Mouse (Mus musculus): ENCODE data around the gene Nkx3-2. TPM values are rescaled to one million over a fixed set of nuclear protein-coding genes. Genes with fewer than 3 reads are reported as not detected.

The Nkx3-2 gene
- 10.4 and 14.6 TPM in 2 replicates for polyA plus RNA-seq (2012; rRNA removed)
- polyA plus RNA-seq (2014; fragmentation: Nextera tagmentation; extraction: Ambion mirVana), result 5.7 and 6.7 TPM in 2 replicates

- Histone ChIP-seq H3K4me3 (replicated peaks; ENCODE audit: low read length) (peak within 1 kb of the TSS; percentile 52), H3K9me3 (ENCODE audit: control insufficient read depth, low read length) (no peaks in the 10 kb centered on the region), H3K9ac (ENCODE audit: low read depth, low read length, severe bottlenecking) (peak within 1 kb of the TSS; percentile 70), H3K4me2 (replicated peaks; ENCODE audit: low read depth, low read length, severe bottlenecking) (peak within 1 kb of the TSS; percentile 71), H3K27me3 (ENCODE audit: control insufficient read depth, insufficient read depth, low read length) (peaks cover 91% of the 10 kb centered on the region), H3K36me3 (ENCODE audit: control insufficient read depth, insufficient read depth, low read length) (0 out of 2 replicates have a peak, but pooled peaks cover 2% of the 10 kb centered on the region), H3K4me1 (ENCODE audit: control insufficient read depth, insufficient read depth, low read length) (peaks cover 21% of the 10 kb centered on the region), H3K27ac (replicated peaks; ENCODE audit: low read depth, low read length) (peak within 1 kb of the TSS; percentile 63; the same call in 1 of the 2 replicates)
- WGBS, result under 1% methylated on average over 43 of the region's 79 CpGs
- TF ChIP-seq POLR2A (IDR thresholded peaks at IDR 0.05; ENCODE audit: borderline replicate concordance, extremely low read depth, insufficient read depth, insufficient read length), result no peak
- ATAC-seq (ENCODE audit: low FRiP score, low read depth) (peak; percentile 65), DNase-seq (ENCODE audit: low spot score) (peak; percentile 67)
Observed at GRCm38 (mm10) chr5:41763731-41764721, at the start of gene Nkx3-2. Gene Nkx3-2, minus strand, starts transcription at chr5:41764501.

- Histone ChIP-seq H3K4me2 (replicated peaks; ENCODE audit: low read depth, low read length, severe bottlenecking) (no peak overlapping the region), H3K27me3 (ENCODE audit: control insufficient read depth, insufficient read depth, low read length) (no peaks in the 10 kb centered on the region), H3K9ac (ENCODE audit: low read depth, low read length, severe bottlenecking) (no peak overlapping the region), H3K4me1 (ENCODE audit: control insufficient read depth, insufficient read depth, low read length) (no peaks in the 10 kb centered on the region), H3K36me3 (ENCODE audit: control insufficient read depth, insufficient read depth, low read length) (peaks cover 71% of the 10 kb centered on the region), H3K4me3 (replicated peaks; ENCODE audit: low read length) (no peak overlapping the region), H3K27ac (replicated peaks; ENCODE audit: low read depth, low read length) (no peak overlapping the region), H3K9me3 (ENCODE audit: control insufficient read depth, low read length) (no peaks in the 10 kb centered on the region)
- no peak for ATAC-seq (ENCODE audit: low FRiP score, low read depth)
- DNase-seq (ENCODE audit: low spot score), result no peak
- WGBS, result 77% methylated on average over 6 of the region's 6 CpGs
- no peak for TF ChIP-seq POLR2A (IDR thresholded peaks at IDR 0.05; ENCODE audit: borderline replicate concordance, extremely low read depth, insufficient read depth, insufficient read length)
Observed at GRCm38 (mm10) chr5:41812516-41812915, 48.2 kb upstream of the Nkx3-2 start.

- Histone ChIP-seq H3K4me1 (ENCODE audit: control insufficient read depth, insufficient read depth, low read length) (no peaks in the 10 kb centered on the region), H3K4me2 (replicated peaks; ENCODE audit: low read depth, low read length, severe bottlenecking) (no peak overlapping the region), H3K27me3 (ENCODE audit: control insufficient read depth, insufficient read depth, low read length) (no peaks in the 10 kb centered on the region), H3K36me3 (ENCODE audit: control insufficient read depth, insufficient read depth, low read length) (peaks cover 70% of the 10 kb centered on the region), H3K9me3 (ENCODE audit: control insufficient read depth, low read length) (no peaks in the 10 kb centered on the region), H3K4me3 (replicated peaks; ENCODE audit: low read length) (no peak overlapping the region), H3K27ac (replicated peaks; ENCODE audit: low read depth, low read length) (no peak overlapping the region), H3K9ac (ENCODE audit: low read depth, low read length, severe bottlenecking) (no peak overlapping the region)
- WGBS, result 84% methylated on average over 3 of the region's 3 CpGs
- no peak for TF ChIP-seq POLR2A (IDR thresholded peaks at IDR 0.05; ENCODE audit: borderline replicate concordance, extremely low read depth, insufficient read depth, insufficient read length)
- no peak for ATAC-seq (ENCODE audit: low FRiP score, low read depth)
- no peak for DNase-seq (ENCODE audit: low spot score)
Observed at GRCm38 (mm10) chr5:41811279-41811678, 47.0 kb upstream of the Nkx3-2 start.

GRCm38 (mm10) chr5:41807383-41807782 lies 43.1 kb upstream of the Nkx3-2 start:
- Histone ChIP-seq H3K9ac (ENCODE audit: low read depth, low read length, severe bottlenecking) (no peak overlapping the region), H3K4me2 (replicated peaks; ENCODE audit: low read depth, low read length, severe bottlenecking) (no peak overlapping the region), H3K4me3 (replicated peaks; ENCODE audit: low read length) (no peak overlapping the region), H3K9me3 (ENCODE audit: control insufficient read depth, low read length) (no peaks in the 10 kb centered on the region), H3K27me3 (ENCODE audit: control insufficient read depth, insufficient read depth, low read length) (no peaks in the 10 kb centered on the region), H3K27ac (replicated peaks; ENCODE audit: low read depth, low read length) (no peak overlapping the region), H3K4me1 (ENCODE audit: control insufficient read depth, insufficient read depth, low read length) (no peaks in the 10 kb centered on the region), H3K36me3 (ENCODE audit: control insufficient read depth, insufficient read depth, low read length) (peaks cover 77% of the 10 kb centered on the region)
- DNase-seq (ENCODE audit: low spot score) (no peak), ATAC-seq (ENCODE audit: low FRiP score, low read depth) (no peak)
- TF ChIP-seq POLR2A (IDR thresholded peaks at IDR 0.05; ENCODE audit: borderline replicate concordance, extremely low read depth, insufficient read depth, insufficient read length), result no peak
- WGBS, result 81% methylated on average over 2 of the region's 2 CpGs

- H3K27ac ChIP-seq (replicated peaks; ENCODE audit: low read depth, low read length), result no peak overlapping the region
- TF ChIP-seq POLR2A (IDR thresholded peaks at IDR 0.05; ENCODE audit: borderline replicate concordance, extremely low read depth, insufficient read depth, insufficient read length), result no peak
- DNase-seq (ENCODE audit: low spot score) (no peak), ATAC-seq (ENCODE audit: low FRiP score, low read depth) (no peak)
- no peaks in the 10 kb centered on the region for H3K9me3 ChIP-seq (ENCODE audit: control insufficient read depth, low read length)
- H3K4me3 ChIP-seq (replicated peaks; ENCODE audit: low read length), result no peak overlapping the region
- H3K27me3 ChIP-seq (ENCODE audit: control insufficient read depth, insufficient read depth, low read length), result no peaks in the 10 kb centered on the region
- 90% methylated on average over 5 of the region's 5 CpGs for WGBS
- H3K4me2 ChIP-seq (replicated peaks; ENCODE audit: low read depth, low read length, severe bottlenecking), result no peak overlapping the region
- no peaks in the 10 kb centered on the region for H3K4me1 ChIP-seq (ENCODE audit: control insufficient read depth, insufficient read depth, low read length)
- peaks cover 67% of the 10 kb centered on the region for H3K36me3 ChIP-seq (ENCODE audit: control insufficient read depth, insufficient read depth, low read length)
- H3K9ac ChIP-seq (ENCODE audit: low read depth, low read length, severe bottlenecking), result no peak overlapping the region
Observed at GRCm38 (mm10) chr5:41806176-41806575, 41.9 kb upstream of the Nkx3-2 start.

Data from limb, embryonic 14.5 days (tissue).